Mouse (Mus musculus) c-Kit-positive CD71-positive TER-119-negative erythroid progenitor cells, embryonic 14.5 days (primary cell): ENCODE data around the gene Mboat1.

Experiments used
- DNase-seq: peaks from one replicate; pipeline ENCODE4 v3.0.0-alpha.2; 2013; ENCODE audit warnings: low read depth

Mboat1 gene

GRCm38 (mm10) chr13:30250341-30250905 is 114.1 kb downstream of the Mboat1 start:
- DNase-seq: no peak

DNA sequence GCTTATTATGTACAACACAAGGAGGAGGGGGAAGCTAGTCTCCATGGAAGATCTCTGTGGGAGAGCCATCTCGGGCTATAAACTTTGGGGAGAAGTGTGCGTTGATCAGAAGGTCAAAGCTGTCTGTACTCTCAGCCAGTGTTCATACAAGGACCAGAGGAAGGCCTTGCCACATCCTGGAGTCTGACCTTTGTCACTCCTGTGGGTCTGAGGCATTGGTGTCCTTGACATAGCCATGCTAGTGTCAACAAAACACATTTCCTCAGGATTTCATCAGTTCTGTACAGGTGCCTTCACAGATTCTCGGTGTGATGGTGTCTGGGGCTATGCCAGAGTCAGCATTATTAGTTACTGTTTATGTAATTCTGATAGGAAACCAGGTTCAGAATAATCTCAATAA is 115.1 kb downstream of the Mboat1 start:
- no peak for DNase-seq

- DNase-seq: no peak
These were observed 116.4 kb downstream of the Mboat1 start for GRCm38 (mm10) chr13:30252692-30253091.

- no peak for DNase-seq
These were observed 117.5 kb downstream of the Mboat1 start for GRCm38 (mm10) chr13:30253636-30254264.

DNA sequence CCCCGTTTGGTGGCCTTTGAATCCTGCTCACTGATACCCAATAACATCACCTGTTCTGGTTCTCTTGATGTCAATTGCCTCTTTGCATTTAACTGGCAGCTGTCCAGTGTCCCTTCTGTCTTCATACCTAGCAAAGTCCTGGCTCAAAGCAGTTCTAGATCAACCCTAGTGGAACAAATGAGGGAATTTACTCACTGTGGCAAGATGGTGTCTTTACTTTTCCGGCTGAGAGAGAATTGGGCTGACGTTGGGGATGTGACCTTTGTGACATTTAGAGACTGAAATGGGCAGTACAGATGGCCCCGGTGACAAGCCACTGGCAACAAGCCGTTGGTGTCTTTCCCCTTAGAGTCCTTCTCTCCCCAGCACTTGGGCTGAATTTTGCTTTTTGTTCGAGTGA is 118.1 kb downstream of the Mboat1 start:
- no peak for DNase-seq

DNA sequence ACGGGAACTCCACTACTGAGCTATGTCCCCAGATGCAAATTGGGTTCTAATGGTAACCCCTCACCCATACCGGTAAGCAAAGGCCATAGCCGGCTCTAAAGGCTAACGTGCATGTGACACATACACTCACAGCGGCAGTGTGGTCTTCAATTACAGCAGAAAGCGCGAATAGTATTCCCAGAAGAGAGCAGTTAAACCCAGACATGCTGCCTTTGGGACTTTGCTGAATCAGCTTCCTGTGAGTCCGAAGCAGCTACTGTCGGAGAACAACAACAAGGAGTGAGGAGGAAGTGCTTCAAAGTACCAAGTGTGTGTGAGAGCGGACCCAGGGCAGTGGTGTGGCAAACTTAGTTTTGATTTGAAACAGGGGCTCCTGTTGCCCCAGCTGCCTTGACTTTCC is 122.5 kb downstream of the Mboat1 start:
- DNase-seq: no peak

DNA sequence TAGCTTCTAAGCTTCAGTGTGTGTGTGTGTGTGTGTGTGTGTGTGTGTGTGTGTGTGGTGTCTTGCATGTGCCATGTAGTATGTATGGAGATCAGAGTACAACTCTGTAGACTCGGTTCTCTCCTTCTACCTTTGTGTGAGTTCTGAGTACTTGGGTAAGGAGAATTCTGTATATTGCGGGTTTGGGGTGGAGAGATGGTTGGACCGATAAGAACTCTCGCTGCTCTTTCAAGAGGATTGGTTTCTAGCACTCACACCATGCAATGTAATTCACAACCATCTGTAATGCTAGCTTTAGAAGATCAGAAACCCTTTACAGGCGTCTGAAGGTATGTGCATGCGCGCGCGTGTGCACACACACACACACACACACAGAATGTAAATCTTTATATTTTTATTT is 123.0 kb downstream of the Mboat1 start:
- DNase-seq: no peak

DNA sequence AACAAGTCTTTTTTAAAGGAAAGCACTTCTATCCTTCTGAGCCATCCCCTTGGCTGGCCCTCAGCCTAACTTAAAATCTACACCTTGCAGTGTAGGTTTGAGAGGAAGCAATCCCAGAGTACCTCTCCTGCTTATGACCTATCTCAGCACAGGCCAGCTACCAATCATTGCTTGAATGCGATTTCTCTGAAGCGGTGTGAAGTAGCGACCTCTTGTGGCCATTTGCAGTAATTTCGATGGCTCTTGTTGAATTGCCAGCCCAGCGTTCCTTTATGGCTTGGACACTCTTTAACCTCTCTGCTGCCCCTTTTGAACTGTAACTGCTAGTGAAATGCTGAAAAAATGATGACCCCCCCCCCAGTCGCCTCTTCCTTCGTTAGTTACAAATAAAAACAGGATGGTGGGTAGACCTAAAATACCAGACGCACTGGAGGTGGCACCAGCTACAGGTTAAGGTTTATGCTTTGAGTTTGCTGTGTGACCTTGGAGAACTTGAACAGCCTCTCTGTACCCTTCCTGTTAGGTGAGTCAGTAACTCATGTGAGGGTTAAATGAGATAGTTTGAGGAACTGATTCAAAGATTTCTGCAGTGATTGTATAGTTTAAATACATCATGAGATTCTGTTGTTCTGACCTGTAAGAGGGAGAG is 123.7 kb downstream of the Mboat1 start:
- peak; percentile 44 for DNase-seq

GRCm38 (mm10) chr13:30263681-30264080 is 127.4 kb downstream of the Mboat1 start:
- DNase-seq: no peak

- DNase-seq: no peak
These were observed 128.0 kb downstream of the Mboat1 start for GRCm38 (mm10) chr13:30264303-30264702.

DNA sequence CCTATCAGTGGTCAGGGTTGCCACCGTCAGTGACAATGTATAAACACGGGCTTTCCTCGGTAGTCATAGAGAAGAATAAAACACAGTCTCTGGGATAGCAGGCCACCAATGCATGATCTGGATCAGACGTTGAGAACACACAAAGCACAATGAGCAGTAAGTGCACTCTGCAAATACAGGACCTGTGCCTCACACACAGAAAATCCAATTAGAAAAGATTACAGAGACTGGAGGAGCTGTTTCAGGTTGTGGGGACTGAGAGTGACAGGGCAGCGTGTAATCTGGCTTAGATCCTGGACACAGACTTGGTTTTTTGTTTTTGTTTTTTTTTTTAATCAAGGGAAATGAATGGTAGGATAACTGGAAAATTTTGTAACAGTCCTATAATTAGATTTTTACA is 128.5 kb downstream of the Mboat1 start:
- no peak for DNase-seq

- DNase-seq: no peak
These were observed 129.7 kb downstream of the Mboat1 start for GRCm38 (mm10) chr13:30266036-30266435.

DNA sequence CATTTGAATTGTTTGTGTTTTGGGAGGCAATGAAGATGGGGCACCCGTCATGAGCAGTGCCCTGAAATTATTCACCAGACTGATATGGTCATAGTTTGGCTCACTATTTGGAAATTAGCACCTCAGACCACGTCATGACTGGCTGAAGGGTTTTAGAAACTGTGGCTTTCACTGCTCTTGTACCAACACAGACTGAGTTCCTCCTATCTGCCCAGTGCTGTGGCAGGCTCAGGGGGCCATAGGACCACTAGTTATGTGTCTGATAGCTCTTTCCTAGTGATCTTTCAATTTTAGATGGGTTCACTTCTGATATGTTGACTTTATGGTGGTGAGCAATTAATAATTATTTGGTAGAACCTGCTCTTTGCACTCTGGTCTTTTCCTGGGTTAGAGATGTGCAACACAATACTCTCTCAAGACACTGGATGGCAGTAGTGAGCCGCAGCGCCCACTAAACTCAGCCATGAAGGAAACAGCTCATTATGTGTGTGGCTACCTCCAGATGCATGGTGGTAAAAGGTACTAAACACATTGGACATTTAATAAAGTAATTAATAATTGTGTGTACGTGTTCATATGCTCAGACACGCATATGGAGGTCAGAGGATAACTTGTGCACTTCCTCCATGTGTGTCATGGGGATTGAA is 135.9 kb downstream of the Mboat1 start:
- DNase-seq: peak; percentile 9
